Mouse (Mus musculus) left cerebral cortex, postnatal 14 days (tissue): Measurements from ENCODE around the gene Gsk3a. TPM values are rescaled to one million over a fixed set of nuclear protein-coding genes. Genes with fewer than 3 reads are reported as not detected.

ENCODE experiments used
- DNase-seq, 2 experiments: peaks; one replicate each; pipeline ENCODE4 v3.0.0; 2021 to 2022; ENCODE audit warnings: low spot score in 2 of 2, mixed read lengths in 1 of 2
- intact Hi-C: fragments of 180-260 bp; cut with DNase I; formaldehyde crosslinking; loops from one replicate; pipeline ENCODE4 v1.15.1; 2025
- long read RNA-seq, 2 experiments: library from polyadenylated mRNA; stranded (forward); transcript quantifications; one replicate each; pipeline ENCODE4 v2.0.0; 2021
- total RNA-seq, 2 experiments: library from RNA; stranded (reverse); gene quantifications; 2 replicates each; pipeline ENCODE4 v1.2.3; 2021

Gene Gsk3a
- 100 to 1,000 TPM; 201 to 203 TPM for total RNA-seq
- long read RNA-seq, experiment 1, transcript Gsk3a-201 (11 exons, 2,260 nt), result major isoform, 157 of 197 reads
- long read RNA-seq, experiment 1, partial matches to known transcripts, result 17 of 197 reads
- long read RNA-seq, experiment 1, other reads (novel, unspliced or antisense), result 23 of 197 reads
- long read RNA-seq, experiment 2, transcript Gsk3a-201 (11 exons, 2,260 nt), result major isoform, 158 of 193 reads
- long read RNA-seq, experiment 2, partial matches to known transcripts, result 13 of 193 reads
- long read RNA-seq, experiment 2, other reads (novel, unspliced or antisense), result 22 of 193 reads

- intact Hi-C loops, result loop anchor here (2.0 kb wide), 1 partner anchor 79 kb away; the partner anchor contains the start of gene Megf8
- peak; percentile 98 for DNase-seq
Measured at GRCm38 (mm10) chr7:25237249-25238014, at the start of gene Gsk3a. Gsk3a (minus strand) TSS chr7:25237851.

- intact Hi-C loops, result no loop called here
- DNase-seq, result no peak
Measured at GRCm38 (mm10) chr7:25286989-25287388, 49.3 kb upstream of the Gsk3a start.

- DNase-seq, result no peak
Measured at GRCm38 (mm10) chr7:25285511-25286238, 48.0 kb upstream of the Gsk3a start.

DNA sequence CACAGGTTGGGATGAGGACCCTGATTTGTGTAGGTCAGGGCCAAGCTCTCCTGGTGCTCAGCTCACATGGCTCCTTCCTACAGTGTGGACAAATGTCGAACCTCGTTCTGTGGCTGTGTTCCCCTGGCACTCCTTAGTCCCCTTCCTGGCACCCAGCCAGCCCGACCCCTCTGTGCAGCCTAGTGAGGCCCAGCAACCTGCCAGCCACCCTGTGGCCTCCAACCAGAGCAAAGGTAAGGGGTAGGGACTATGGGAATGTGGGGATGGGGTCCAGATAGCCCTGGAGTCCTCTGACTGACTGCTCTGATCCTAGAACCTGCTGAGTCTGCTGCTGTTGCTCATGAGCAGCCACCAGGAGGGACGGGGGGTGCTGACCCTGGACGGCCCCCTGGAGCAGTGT lies 47.1 kb upstream of the Gsk3a start:
- intact Hi-C loops, result loop anchor here (5.0 kb wide), 1 partner anchor 33 kb away; the partner anchor contains the start of gene Megf8
- no peak for DNase-seq

More at GRCm38 (mm10) chr7:25285511-25286238, 48.0 kb upstream of the Gsk3a start:
- intact Hi-C loops, result no loop called here

GRCm38 (mm10) chr7:25284171-25284570 lies 46.5 kb upstream of the Gsk3a start:
- DNase-seq, result no peak
- intact Hi-C loops, result loop anchor here (5.0 kb wide), 1 partner anchor 33 kb away; the partner anchor contains the start of gene Megf8

DNA sequence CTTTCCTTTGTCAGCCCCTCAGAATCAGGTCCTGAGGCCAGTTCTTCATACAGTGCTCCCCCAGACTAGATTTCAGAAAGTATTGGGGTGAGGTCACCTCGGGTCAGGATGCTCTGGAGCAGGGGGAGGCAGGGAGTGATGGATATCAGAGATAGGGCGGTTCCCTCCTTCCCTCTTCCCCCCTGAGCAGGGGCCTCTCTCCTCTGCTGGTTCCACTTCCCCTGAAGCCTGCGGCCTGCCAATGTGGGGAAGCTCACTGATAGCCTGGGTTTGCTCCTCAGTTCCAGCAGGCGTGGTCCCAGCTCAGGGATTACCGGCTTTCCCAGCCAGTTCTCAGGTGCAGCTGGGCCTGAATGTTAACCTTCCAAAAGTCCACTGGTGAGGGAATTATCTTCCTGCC lies 46.0 kb upstream of the Gsk3a start:
- no peak for DNase-seq
- intact Hi-C loops, result loop anchor here (5.0 kb wide), 1 partner anchor 34 kb away; the partner anchor contains the start of gene Megf8

GRCm38 (mm10) chr7:25282731-25283211 lies 45.1 kb upstream of the Gsk3a start:
- intact Hi-C loops, result loop anchor here (5.0 kb wide), 1 partner anchor 35 kb away; the partner anchor contains the start of gene Megf8

GRCm38 (mm10) chr7:25281734-25282601 lies 44.3 kb upstream of the Gsk3a start:
- peak; percentile 97 to 98 for DNase-seq
- intact Hi-C loops, result loop anchor here (5.0 kb wide), 1 partner anchor 35 kb away; the partner anchor contains the start of gene Megf8

More at GRCm38 (mm10) chr7:25282731-25283211, 45.1 kb upstream of the Gsk3a start:
- DNase-seq, result peak in 1 of 2 experiments; percentile 55

DNA sequence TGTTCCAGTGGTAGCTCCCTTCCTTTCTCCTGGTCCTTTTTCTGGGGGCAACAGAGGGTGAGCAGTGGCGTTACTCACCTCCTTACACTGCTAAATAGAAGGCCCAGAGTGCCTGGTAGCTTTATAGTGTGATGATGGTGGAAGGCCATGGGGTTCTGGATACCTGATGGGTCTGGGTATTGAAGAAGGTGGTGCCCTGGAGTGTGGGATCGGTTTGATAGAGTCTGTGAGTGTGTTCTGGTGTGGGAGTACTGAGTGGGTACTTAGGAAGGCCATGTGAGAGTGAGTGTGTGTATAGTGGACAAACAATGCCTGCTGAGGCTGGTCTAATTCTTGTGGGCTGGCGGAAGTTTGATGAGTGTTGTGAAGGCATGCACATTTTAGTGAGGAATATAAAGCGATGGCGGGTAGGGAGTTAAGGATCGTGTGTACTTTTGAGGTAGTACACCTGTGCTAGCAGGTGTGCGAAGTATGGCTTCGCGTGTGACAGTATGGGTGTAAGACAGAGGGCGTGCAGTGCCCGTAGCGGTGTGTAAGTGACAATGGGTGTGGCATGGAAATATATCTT lies 43.6 kb upstream of the Gsk3a start:
- no peak for DNase-seq
- intact Hi-C loops, result loop anchor here (5.0 kb wide), 1 partner anchor 36 kb away; the partner anchor contains the start of gene Megf8

GRCm38 (mm10) chr7:25279861-25280791 lies 42.5 kb upstream of the Gsk3a start:
- DNase-seq, result peak; percentile 49 to 69
- intact Hi-C loops, result loop anchor here (2.0 to 5.0 kb wide), 2 partner anchors 31 to 37 kb away; partner anchors contain the start of gene Megf8

GRCm38 (mm10) chr7:25279076-25279860 lies 41.6 kb upstream of the Gsk3a start:
- intact Hi-C loops, result loop anchor here (2.0 kb wide), 1 partner anchor 30 kb away; no protein-coding TSS in a partner anchor
- peak; percentile 93 to 97 for DNase-seq

DNA sequence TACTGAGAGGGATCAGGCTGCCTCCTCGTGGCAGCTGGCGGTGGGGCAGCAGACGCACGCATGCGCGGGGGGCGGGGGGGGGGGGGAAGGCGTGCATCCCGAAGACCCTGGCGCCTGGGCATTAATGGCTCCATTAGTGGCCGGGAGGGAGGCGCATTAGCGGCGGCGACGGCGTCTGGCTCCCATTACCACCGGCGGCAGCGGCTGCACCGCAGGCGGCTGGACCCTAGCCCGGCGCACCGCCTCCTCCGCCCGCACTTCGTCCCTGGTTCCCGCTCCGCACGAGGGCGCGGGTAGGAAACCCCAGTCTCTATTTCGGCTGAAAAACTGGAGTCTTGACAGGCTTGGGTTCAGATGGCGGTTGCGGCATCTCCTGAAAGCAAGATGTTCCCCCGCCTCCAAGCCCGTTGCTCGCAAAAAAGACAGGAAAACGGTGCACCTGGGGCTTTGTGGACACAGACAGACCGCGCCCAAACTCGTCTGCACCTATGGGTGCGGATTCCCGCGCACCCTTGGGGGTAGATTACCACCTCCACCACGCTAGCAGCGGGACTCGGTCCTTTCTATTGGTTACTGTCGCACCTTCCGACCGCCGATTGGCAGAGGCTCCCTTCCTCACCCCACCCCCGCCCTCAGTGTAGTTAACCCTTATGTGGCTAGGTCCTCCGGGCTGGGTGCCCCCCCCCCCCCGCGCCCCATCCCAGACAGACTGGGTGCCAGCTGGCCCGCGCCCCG lies 40.9 kb upstream of the Gsk3a start:
- DNase-seq, result peak; percentile 86 to 94
- intact Hi-C loops, result loop anchor here (2.0 kb wide), 1 partner anchor 30 kb away; no protein-coding TSS in a partner anchor

DNA sequence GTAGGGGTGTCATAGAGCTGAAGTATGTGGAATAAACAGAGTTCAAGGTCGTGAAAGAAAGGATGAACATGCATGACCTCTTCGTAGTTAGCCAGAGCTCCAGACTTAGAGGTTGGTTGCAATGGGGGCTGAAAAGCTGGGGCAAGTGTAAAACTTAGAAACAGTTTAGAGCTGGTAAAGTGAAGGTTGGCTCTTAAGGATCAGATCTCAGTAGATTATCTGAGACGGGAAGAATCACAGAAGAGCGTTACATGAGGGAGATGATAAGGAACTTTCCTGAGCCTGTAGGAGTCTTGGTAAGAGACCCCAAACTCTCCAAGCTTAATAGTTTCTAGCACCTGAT lies 40.3 kb upstream of the Gsk3a start:
- DNase-seq, result no peak
- intact Hi-C loops, result loop anchor here (2.0 kb wide), 1 partner anchor 29 kb away; no protein-coding TSS in a partner anchor

GRCm38 (mm10) chr7:25277405-25277804 lies 39.8 kb upstream of the Gsk3a start:
- intact Hi-C loops, result no loop called here
- no peak for DNase-seq

GRCm38 (mm10) chr7:25275555-25276298 lies 38.1 kb upstream of the Gsk3a start:
- intact Hi-C loops, result no loop called here
- no peak for DNase-seq
